Mouse (Mus musculus) liver, adult 2 months (tissue): Measurements from ENCODE around the gene Apex1. TPM values are rescaled to one million over a fixed set of nuclear protein-coding genes. Genes with fewer than 3 reads are reported as not detected.
"Not testable (repeated sequence)": the region's sequence is repeated elsewhere in the genome, so short reads cannot be mapped to it uniquely, and the experiment has no call there.

Experiments used
- DNase-seq: peaks from one replicate; pipeline ENCODE4 v3.0.0-alpha.2; 2011; ENCODE audit warnings: low read depth, low spot score; ENCODE audit errors: extremely low read depth
- H3K27ac ChIP-seq: fragments of 200-500 bp; replicated peaks from 2 replicates; pipeline ENCODE4 v1.5.1; 2012; ENCODE audit warnings: low read depth, mild to moderate bottlenecking, control low read depth, inconsistent platforms, low read length; ENCODE audit not compliant: insufficient read depth
- H3K27me3 ChIP-seq: fragments of 200-500 bp; 2 replicates; pipeline ENCODE4 v1.6.1; 2012; ENCODE audit warnings: mild to moderate bottlenecking, moderate library complexity, low read length, inconsistent platforms; ENCODE audit not compliant: control insufficient read depth, insufficient read depth
- H3K36me3 ChIP-seq: fragments of 200-500 bp; 2 replicates; pipeline ENCODE4 v1.6.1; 2012; ENCODE audit warnings: low read length, inconsistent platforms; ENCODE audit not compliant: control insufficient read depth, insufficient read depth
- H3K4me1 ChIP-seq: fragments of 200-500 bp; 2 replicates; pipeline ENCODE4 v1.6.1; 2011; ENCODE audit warnings: low read length; ENCODE audit not compliant: control insufficient read depth, insufficient read depth
- H3K4me3 ChIP-seq: fragments of 200-500 bp; 2 replicates; pipeline ENCODE4 v1.5.1; 2011; ENCODE audit warnings: low read depth, mild to moderate bottlenecking, control low read depth, low read length, moderate library complexity; ENCODE audit not compliant: insufficient read depth
- H3K79me2 ChIP-seq: fragments of 200-500 bp; 2 replicates; pipeline ENCODE4 v1.6.1; 2012; ENCODE audit warnings: inconsistent platforms, mild to moderate bottlenecking, low read length, moderate library complexity; ENCODE audit not compliant: control insufficient read depth, insufficient read depth
- H3K9ac ChIP-seq: fragments of 200-500 bp; 2 replicates; pipeline ENCODE4 v1.6.1; 2012; ENCODE audit warnings: low read depth, mild to moderate bottlenecking, control low read depth, inconsistent platforms, low read length
- CTCF ChIP-seq: fragments of 200-500 bp; IDR thresholded peaks from 2 replicates; pipeline ENCODE4 v1.5.1; 2011; ENCODE audit warnings: low read depth, low read length, control low read depth
- POLR2A ChIP-seq: fragments of 200-500 bp; IDR thresholded peaks from 2 replicates; pipeline ENCODE4 v1.6.1; 2011; ENCODE audit warnings: low read length, control low read depth; ENCODE audit not compliant: insufficient read depth; ENCODE audit errors: extremely low read depth
- WGBS: fragments of 180-500 bp; shearing (Covaris S2); methylation state at CpG from one replicate; pipeline ENCODE4 v1.1.7; 2018; 5-methylcytosine and 5-hydroxymethylcytosine counted together
- polyA plus RNA-seq: library from polyadenylated mRNA; depleted of rRNA; stranded (reverse); fragments of >200 nt; gene quantifications from 2 replicates; pipeline ENCODE4 v1.2.3, GENCODE M21; 2012
- total RNA-seq: library from RNA; depleted of rRNA; stranded (reverse); fragments of >200 nt; gene quantifications from 2 replicates; pipeline ENCODE4 v1.2.3, GENCODE M21; 2014

Apex1 gene
- total and polyA plus RNA-seq, 2 experiments = 27.8 to 28.4 TPM

- Histone ChIP-seq H3K27ac (peak within 1 kb of the TSS; percentile 67), H3K27me3 (no peaks in the 10 kb centered on the region), H3K36me3 (no peaks in the 10 kb centered on the region), H3K4me1 (peaks cover 9% of the 10 kb centered on the region), H3K9ac (peak within 1 kb of the TSS; percentile 40), H3K79me2 (no peaks in the 10 kb centered on the region), H3K4me3 (peak within 1 kb of the TSS; percentile 47)
- WGBS = 71% methylated on average over 7 of the region's 7 CpGs
- DNase-seq = no peak
- TF ChIP-seq CTCF (no peak), POLR2A (no peak)
These were observed 27.4 kb upstream of the Apex1 start, which contains the start of gene Klhl33 for GRCm38 (mm10) chr14:50897374-50897765. TSS of gene Klhl33 (minus strand) at chr14:50897507.

- not testable (repeated sequence) for H3K9ac ChIP-seq, H3K4me1 ChIP-seq, H3K79me2 ChIP-seq, H3K4me3 ChIP-seq, H3K27me3 ChIP-seq, DNase-seq, H3K36me3 ChIP-seq, H3K27ac ChIP-seq
- 91% methylated on average over 2 of the region's 2 CpGs for whole genome bisulfite sequencing
These were observed 26.8 kb upstream of the Apex1 start for GRCm38 (mm10) chr14:50897992-50898391.

GRCm38 (mm10) chr14:50903973-50904827, 20.6 kb upstream of the Apex1 start:
- H3K9ac ChIP-seq = peak overlapping the region; percentile 18; the same call in 1 of the 2 replicates
- no peaks in the 10 kb centered on the region for H3K4me1 ChIP-seq
- H3K4me3 ChIP-seq = peak overlapping the region; percentile 6
- no peaks in the 10 kb centered on the region for H3K36me3 ChIP-seq
- H3K27ac ChIP-seq = no peak overlapping the region
- H3K27me3 ChIP-seq = no peaks in the 10 kb centered on the region
- DNase-seq = peak; percentile 35
- H3K79me2 ChIP-seq = no peaks in the 10 kb centered on the region
- 18% methylated on average over 26 of the region's 26 CpGs for WGBS
- peak; percentile 74 for TF ChIP-seq CTCF
- no peak for TF ChIP-seq POLR2A

GRCm38 (mm10) chr14:50904828-50905129, 20.0 kb upstream of the Apex1 start:
- 95% methylated on average over 4 of the region's 4 CpGs for WGBS
- Histone ChIP-seq H3K36me3 (no peaks in the 10 kb centered on the region), H3K4me1 (no peaks in the 10 kb centered on the region), H3K79me2 (no peaks in the 10 kb centered on the region), H3K4me3 (no peak overlapping the region), H3K9ac (no peak overlapping the region), H3K27me3 (no peaks in the 10 kb centered on the region), H3K27ac (no peak overlapping the region)
- no peak for DNase-seq
- no peak for TF ChIP-seq POLR2A
- TF ChIP-seq CTCF = no peak

- not testable (repeated sequence) for H3K4me1 ChIP-seq, H3K4me3 ChIP-seq, H3K36me3 ChIP-seq, H3K9ac ChIP-seq, DNase-seq, H3K27me3 ChIP-seq, H3K79me2 ChIP-seq, H3K27ac ChIP-seq
These were observed 19.4 kb upstream of the Apex1 start for GRCm38 (mm10) chr14:50905327-50905726.

- H3K9ac ChIP-seq = no peak overlapping the region
- WGBS = 70% methylated on average over 4 of the region's 4 CpGs
- TF ChIP-seq POLR2A = no peak
- TF ChIP-seq CTCF = no peak
- no peaks in the 10 kb centered on the region for H3K79me2 ChIP-seq
- peaks cover 4% of the 10 kb centered on the region for H3K36me3 ChIP-seq
- H3K27ac ChIP-seq = no peak overlapping the region
- H3K27me3 ChIP-seq = no peaks in the 10 kb centered on the region
- DNase-seq = no peak
- H3K4me1 ChIP-seq = no peaks in the 10 kb centered on the region
- H3K4me3 ChIP-seq = no peak overlapping the region
These were observed 16.6 kb upstream of the Apex1 start for GRCm38 (mm10) chr14:50908126-50908525.
